Mouse (Mus musculus) limb, embryonic 14.5 days (tissue): ENCODE results near the gene Prex1. TPM values are rescaled to one million over a fixed set of nuclear protein-coding genes. Genes with fewer than 3 reads are reported as not detected.

Source experiments
- ATAC-seq: fragments of 200-750 bp; cut with Nextera tagmentation; 2 replicates; pipeline ENCODE4 v1.8.0; 2017; ENCODE audit warnings: low read depth, moderate number of reproducible peaks, moderate TSS enrichment; ENCODE audit not compliant: low FRiP score
- DNase-seq: peaks from one replicate; pipeline ENCODE4 v3.0.0-alpha.2; 2015; ENCODE audit warnings: low spot score
- H3K27ac ChIP-seq: fragments of 300-500 bp; sonication (generic); replicated peaks from 2 replicates; pipeline ENCODE4 v1.5.1; 2014; ENCODE audit warnings: low read depth, mild to moderate bottlenecking, low read length, moderate library complexity, mixed read lengths
- H3K27me3 ChIP-seq: fragments of 300-500 bp; sonication (generic); 2 replicates; pipeline ENCODE4 v1.6.1; 2014; ENCODE audit warnings: low read length, mixed read lengths; ENCODE audit not compliant: control insufficient read depth, insufficient read depth
- H3K36me3 ChIP-seq: fragments of 300-500 bp; sonication (generic); 2 replicates; pipeline ENCODE4 v1.6.1; 2014; ENCODE audit warnings: mild to moderate bottlenecking, low read length, moderate library complexity, mixed read lengths; ENCODE audit not compliant: control insufficient read depth, insufficient read depth
- H3K4me1 ChIP-seq: fragments of 300-500 bp; sonication (generic); 2 replicates; pipeline ENCODE4 v1.6.1; 2014; ENCODE audit warnings: antibody characterized with exemption, low read length, mixed read lengths; ENCODE audit not compliant: control insufficient read depth, insufficient read depth
- H3K4me2 ChIP-seq: fragments of 300-500 bp; sonication (generic); replicated peaks from 2 replicates; pipeline ENCODE4 v1.6.1; 2014; ENCODE audit warnings: low read depth, mild to moderate bottlenecking, low read length, moderate library complexity; ENCODE audit not compliant: severe bottlenecking
- H3K4me3 ChIP-seq: fragments of 300-500 bp; sonication (generic); replicated peaks from 2 replicates; pipeline ENCODE4 v1.5.1; 2014; ENCODE audit warnings: low read length
- H3K9ac ChIP-seq: fragments of 300-500 bp; sonication (generic); 2 replicates; pipeline ENCODE4 v1.6.1; 2014; ENCODE audit warnings: mild to moderate bottlenecking, low read depth, low read length, moderate library complexity; ENCODE audit not compliant: severe bottlenecking
- H3K9me3 ChIP-seq: fragments of 300-500 bp; sonication (generic); 2 replicates; pipeline ENCODE4 v1.6.1; 2016; ENCODE audit warnings: low read length; ENCODE audit not compliant: control insufficient read depth
- POLR2A ChIP-seq: fragments of 200-500 bp; IDR thresholded peaks from 2 replicates; pipeline ENCODE4 v1.8.0; 2012; ENCODE audit warnings: inconsistent platforms, mild to moderate bottlenecking, moderate library complexity, borderline replicate concordance; ENCODE audit not compliant: insufficient read depth, insufficient read length; ENCODE audit errors: extremely low read depth
- WGBS: fragments of 180-500 bp; shearing (Covaris S2); extraction: QIAGEN DNeasy Blood & Tissue Kit; methylation state at CpG from one replicate; pipeline ENCODE4 v1.1.7; 2014; 5-methylcytosine and 5-hydroxymethylcytosine counted together
- polyA plus RNA-seq, 2 experiments: library from polyadenylated mRNA; depleted of rRNA in 1 of 2; stranded (reverse) in 1 of 2; unstranded in 1 of 2; fragments of >200 nt; fragmentation: Nextera tagmentation in 1 of 2; extraction: Ambion mirVana in 1 of 2; gene quantifications; 2 replicates each; pipeline versions ENCODE4 v1.2.1 to v1.2.3; 2012 to 2014

Prex1 gene
- polyA plus RNA-seq, 2 experiments = 20.1 to 27.9 TPM

DNA sequence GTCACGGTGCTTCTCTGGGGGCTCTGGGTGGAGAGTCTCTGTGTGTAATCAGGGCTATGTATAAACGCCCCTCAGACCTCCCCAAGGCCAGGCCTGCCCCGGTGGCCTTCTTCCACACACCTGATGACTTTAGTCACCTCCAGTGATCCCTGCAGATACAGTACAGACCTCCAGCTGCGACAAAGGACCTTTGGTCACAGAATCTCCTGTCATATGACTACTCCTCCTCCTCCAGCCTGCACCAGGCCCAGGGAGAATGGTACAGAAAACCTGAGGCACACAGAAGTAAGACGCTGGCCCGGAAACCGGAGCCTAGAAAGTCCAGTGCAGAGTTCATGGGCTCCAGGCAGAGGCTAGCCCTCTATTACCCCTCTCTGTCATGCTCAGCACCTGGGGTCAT lies 152.8 kb downstream of the Prex1 start:
- no peaks in the 10 kb centered on the region for H3K36me3 ChIP-seq
- no peaks in the 10 kb centered on the region for H3K9me3 ChIP-seq
- H3K9ac ChIP-seq = no peak overlapping the region
- H3K27me3 ChIP-seq = no peaks in the 10 kb centered on the region
- WGBS = 80% methylated on average over 7 of the region's 7 CpGs
- TF ChIP-seq POLR2A = no peak
- no peak for ATAC-seq
- H3K4me3 ChIP-seq = no peak overlapping the region
- no peak for DNase-seq
- H3K27ac ChIP-seq = no peak overlapping the region
- H3K4me1 ChIP-seq = 0 out of 2 replicates have a peak, but pooled peaks cover 2% of the 10 kb centered on the region
- no peak overlapping the region for H3K4me2 ChIP-seq

GRCm38 (mm10) chr2:166559531-166559930 lies 154.1 kb downstream of the Prex1 start:
- DNase-seq (no peak), ATAC-seq (no peak)
- H3K27me3 ChIP-seq = no peaks in the 10 kb centered on the region
- no peak for TF ChIP-seq POLR2A
- H3K9ac ChIP-seq = no peak overlapping the region
- H3K27ac ChIP-seq = no peak overlapping the region
- 0 out of 2 replicates have a peak, but pooled peaks cover 2% of the 10 kb centered on the region for H3K4me1 ChIP-seq
- no peaks in the 10 kb centered on the region for H3K36me3 ChIP-seq
- no peak overlapping the region for H3K4me2 ChIP-seq
- H3K4me3 ChIP-seq = no peak overlapping the region
- H3K9me3 ChIP-seq = no peaks in the 10 kb centered on the region
- 32% methylated on average over 10 of the region's 10 CpGs for WGBS

GRCm38 (mm10) chr2:166555508-166555907 lies 158.1 kb downstream of the Prex1 start:
- ATAC-seq = no peak
- Histone ChIP-seq H3K4me2 (no peak overlapping the region), H3K36me3 (no peaks in the 10 kb centered on the region), H3K27ac (no peak overlapping the region), H3K9ac (no peak overlapping the region), H3K4me1 (peaks cover 9% of the 10 kb centered on the region; the same call in 1 of the 2 replicates), H3K27me3 (no peaks in the 10 kb centered on the region), H3K9me3 (no peaks in the 10 kb centered on the region), H3K4me3 (no peak overlapping the region)
- WGBS = 54% methylated on average over 2 of the region's 2 CpGs
- no peak for DNase-seq
- TF ChIP-seq POLR2A = no peak

- H3K36me3 ChIP-seq = no peaks in the 10 kb centered on the region
- ATAC-seq (no peak), DNase-seq (no peak)
- no peaks in the 10 kb centered on the region for H3K27me3 ChIP-seq
- no peak overlapping the region for H3K9ac ChIP-seq
- H3K4me3 ChIP-seq = no peak overlapping the region
- H3K4me1 ChIP-seq = peaks cover 9% of the 10 kb centered on the region; the same call in 1 of the 2 replicates
- H3K4me2 ChIP-seq = no peak overlapping the region
- no peaks in the 10 kb centered on the region for H3K9me3 ChIP-seq
- no peak for TF ChIP-seq POLR2A
- 60% methylated on average over 11 of the region's 11 CpGs for WGBS
- H3K27ac ChIP-seq = no peak overlapping the region
Observed at GRCm38 (mm10) chr2:166554169-166554505, 159.5 kb downstream of the Prex1 start.

DNA sequence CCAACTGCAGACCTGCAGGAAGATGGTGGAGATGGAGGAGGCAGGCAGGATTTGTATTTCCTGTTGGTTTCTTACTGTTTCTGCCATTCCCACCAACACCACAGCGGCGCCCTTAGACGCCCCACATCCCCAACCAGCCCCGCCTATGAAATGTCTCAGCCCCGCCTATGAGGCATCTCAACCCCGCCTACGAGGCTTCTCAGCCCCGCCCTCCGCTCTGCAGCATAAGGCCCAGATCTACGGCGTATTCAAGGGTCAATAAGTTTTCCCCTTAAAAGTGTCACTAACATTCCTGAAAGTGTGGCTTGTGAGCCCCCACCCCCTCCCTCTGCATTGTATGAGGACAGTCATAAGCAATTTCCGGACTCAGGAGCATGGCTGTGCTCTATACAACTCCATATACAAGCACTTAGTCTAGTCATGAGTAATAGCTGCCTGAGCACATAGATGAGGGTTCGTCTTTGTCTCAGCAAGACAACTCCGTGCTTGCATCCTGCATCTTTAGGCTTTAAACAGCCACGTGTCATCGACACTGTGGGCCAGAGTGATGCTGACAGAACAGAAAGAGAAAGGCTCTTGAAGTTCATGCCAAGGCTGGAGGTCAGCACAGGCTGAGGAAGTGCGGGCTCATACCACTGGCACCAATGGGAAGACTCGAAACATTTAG lies 160.0 kb downstream of the Prex1 start:
- H3K27ac ChIP-seq = peak overlapping the region; percentile 58
- no peak for TF ChIP-seq POLR2A
- 21% methylated on average over 18 of the region's 18 CpGs for WGBS

More for the DNA sequence above, 160.0 kb downstream of the Prex1 start:
- Histone ChIP-seq H3K4me1 (peaks cover 9% of the 10 kb centered on the region; the same call in 1 of the 2 replicates), H3K4me2 (peak overlapping the region; percentile 3; the same call in 1 of the 2 replicates), H3K9me3 (no peaks in the 10 kb centered on the region), H3K36me3 (no peaks in the 10 kb centered on the region), H3K9ac (no peak overlapping the region), H3K27me3 (no peaks in the 10 kb centered on the region), H3K4me3 (no peak overlapping the region)
- peak; percentile 61 for DNase-seq
- peak; percentile 73 for ATAC-seq
